Mouse (Mus musculus): ENCODE data around the gene Efnb3.

Efnb3 gene

DNA sequence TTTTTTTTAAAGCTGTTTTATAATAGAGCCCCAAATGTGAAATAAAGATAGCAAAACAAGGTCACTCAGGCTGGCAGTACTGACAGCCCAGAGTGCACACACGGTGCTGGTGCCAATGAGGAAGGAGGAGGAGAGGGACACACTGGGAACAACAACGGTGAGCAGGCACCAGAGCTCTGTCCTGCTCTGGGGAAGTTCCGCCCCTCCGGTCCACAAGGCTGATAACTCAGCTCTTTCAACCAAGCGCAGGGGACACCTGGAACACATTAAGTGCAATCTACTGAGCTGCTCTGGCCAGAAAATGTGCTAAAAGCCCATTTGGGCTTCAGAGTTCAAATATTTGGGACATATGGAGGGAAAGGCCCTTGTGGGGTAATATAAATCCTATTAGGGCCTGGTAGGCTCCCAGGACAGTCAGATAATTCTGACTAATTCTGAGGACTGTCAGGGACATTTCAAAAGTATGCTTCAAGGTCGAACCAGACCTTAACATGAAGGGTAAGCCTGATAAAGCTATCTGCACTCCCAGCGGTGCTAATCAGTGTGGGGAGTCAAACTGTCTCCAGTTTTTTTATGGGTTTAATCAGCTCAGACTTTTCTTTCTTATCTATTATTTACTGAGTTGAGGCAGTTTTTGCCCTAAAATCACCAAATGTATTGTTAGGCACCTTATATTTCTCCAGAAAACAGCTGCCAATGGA lies 49.1 kb downstream of the Efnb3 start:
- DNase-seq (ENCODE audit: low read depth, low spot score) = no peak

Measured in retina, adult 2 months (tissue).